Mouse (Mus musculus) inflammation-experienced regulatory T-cells, adult 16 weeks (primary cell): ENCODE results near the gene Dock7. TPM values are rescaled to one million over a fixed set of nuclear protein-coding genes. Genes with fewer than 3 reads are reported as not detected.

Experiments used
- polyA plus RNA-seq: library from polyadenylated mRNA; unstranded; fragments of 100-300 nt; shearing (Covaris generic); gene quantifications from one replicate; pipeline ENCODE4 v1.2.1, GENCODE M21; 2017

Gene Dock7
- 0.57 TPM for polyA plus RNA-seq

GRCm38 (mm10) chr4:99120211-99121122 lies at the start of gene Dock7:
Gene Dock7, minus strand, starts transcription at chr4:99120915.

DNA sequence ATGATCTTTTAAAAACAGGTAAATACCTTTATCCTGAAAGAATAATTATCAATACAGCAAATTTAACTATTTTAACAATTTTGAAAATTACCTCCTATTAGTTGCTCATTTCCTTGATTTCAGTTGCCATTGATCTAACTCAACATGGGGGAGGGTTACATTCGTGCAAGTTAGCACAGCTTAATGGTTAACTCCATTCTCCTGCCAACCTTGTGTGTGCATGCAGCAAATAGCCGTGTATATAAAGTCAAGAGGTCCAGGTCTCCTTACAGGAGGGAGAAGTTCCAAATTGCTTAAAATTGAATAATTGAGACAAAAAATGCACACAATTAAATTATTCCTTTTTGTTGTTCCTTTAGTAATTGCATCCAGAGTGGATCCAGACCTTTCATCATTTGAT lies 90.0 kb downstream of the Dock7 start, which contains the start of gene Angptl3:
Gene Angptl3, plus strand, starts transcription at position 269 of the 400 bp plus-strand sequence.

GRCm38 (mm10) chr4:98923568-98924070 lies 197.1 kb downstream of the Dock7 start, which contains the start of gene Usp1:
Gene Usp1, plus strand, starts transcription at chr4:98923810.

Other genes starting within 250 kb of the Dock7 start
- gene Usp1, start 197.1 kb downstream of the Dock7 start, polyA plus RNA-seq, result 10.2 TPM
- gene Angptl3, start 90.0 kb downstream of the Dock7 start, polyA plus RNA-seq, result not detected
- gene Atg4c, start 73.0 kb upstream of the Dock7 start, polyA plus RNA-seq, result 1.6 TPM
- not detected for gene Gm12689, start 175.0 kb upstream of the Dock7 start, polyA plus RNA-seq